Mouse (Mus musculus) lung, postnatal 0 days (tissue): ENCODE measurements at regions not wholly inside any gene's neighbourhood (a gene's known extent, or its start where the extent isn't known, plus 50 kb on each side); places are given as distances from the start of the nearest gene placed in this dataset.
"Not testable (repeated sequence)": the region's sequence is repeated elsewhere in the genome, so short reads cannot be mapped to it uniquely, and the experiment has no call there.

Experiments used
- CTCF ChIP-seq: IDR thresholded peaks from 2 replicates; pipeline ENCODE4 v1.5.1; 2016; ENCODE audit warnings: antibody characterized with exemption, mild to moderate bottlenecking
- EP300 ChIP-seq: IDR thresholded peaks from 2 replicates; pipeline ENCODE4 v1.6.1; 2016; ENCODE audit warnings: antibody characterized with exemption, mild to moderate bottlenecking, control low read depth

DNA sequence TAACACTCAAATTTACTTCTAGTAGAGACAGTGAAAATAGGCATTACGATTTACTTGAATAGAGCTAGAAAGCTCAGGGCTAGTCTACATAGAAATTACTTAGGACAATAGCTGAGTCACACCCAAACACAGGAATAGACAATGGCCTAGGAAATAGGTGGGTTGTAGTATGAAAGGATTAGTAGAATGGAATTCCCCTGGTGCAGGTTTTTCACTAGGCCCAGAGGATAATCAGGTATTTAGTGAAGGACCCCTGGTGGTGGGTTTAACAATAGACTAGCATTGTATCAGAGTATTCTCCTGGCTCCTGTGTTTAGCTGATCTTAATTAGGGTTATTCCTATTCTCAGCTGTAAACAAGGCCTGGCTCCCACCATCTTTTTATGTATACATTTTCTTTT, 890.4 kb upstream of the Prmt6 start:
- not testable (repeated sequence) for TF ChIP-seq CTCF, EP300
